Mouse (Mus musculus): ENCODE data around the gene Crmp1. TPM values are rescaled to one million over a fixed set of nuclear protein-coding genes. Genes with fewer than 3 reads are reported as not detected.

Gene Crmp1
- polyA plus RNA-seq, 1 experiment from 2014 or later, result 407 TPM

DNA sequence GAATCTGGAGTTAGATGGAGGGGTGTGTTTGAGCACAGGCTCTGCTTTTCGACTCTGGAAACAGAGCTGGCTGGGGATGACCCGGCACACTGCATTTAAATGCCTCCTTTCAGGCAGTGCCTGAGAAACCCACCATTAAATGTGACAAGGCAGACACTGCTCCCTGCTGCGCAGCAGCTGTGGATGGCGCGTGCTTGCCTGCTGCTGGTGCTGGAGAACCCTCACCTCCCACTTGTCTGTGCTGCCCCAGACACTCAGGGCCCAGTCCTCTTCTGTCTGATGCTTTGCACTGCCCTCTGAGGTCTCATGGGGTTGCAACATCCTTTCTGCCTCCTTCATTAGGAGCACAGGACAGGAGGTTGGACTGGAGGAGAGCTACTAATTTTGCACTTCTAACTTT, 20.0 kb downstream of the Crmp1 start:
- Histone ChIP-seq H3K27ac (no peak overlapping the region), H3K4me1 (replicated peaks) (peaks cover 16% of the 10 kb centered on the region), H3K9me3 (no peaks in the 10 kb centered on the region), H3K27me3 (ENCODE audit: insufficient read depth, poor library complexity, severe bottlenecking) (no peaks in the 10 kb centered on the region), H3K36me3 (peaks cover 18% of the 10 kb centered on the region), H3K4me3 (no peak overlapping the region)
- peak; percentile 13 for DNase-seq (ENCODE audit: low spot score)
- 72% methylated on average over 5 of the region's 5 CpGs for WGBS

DNA sequence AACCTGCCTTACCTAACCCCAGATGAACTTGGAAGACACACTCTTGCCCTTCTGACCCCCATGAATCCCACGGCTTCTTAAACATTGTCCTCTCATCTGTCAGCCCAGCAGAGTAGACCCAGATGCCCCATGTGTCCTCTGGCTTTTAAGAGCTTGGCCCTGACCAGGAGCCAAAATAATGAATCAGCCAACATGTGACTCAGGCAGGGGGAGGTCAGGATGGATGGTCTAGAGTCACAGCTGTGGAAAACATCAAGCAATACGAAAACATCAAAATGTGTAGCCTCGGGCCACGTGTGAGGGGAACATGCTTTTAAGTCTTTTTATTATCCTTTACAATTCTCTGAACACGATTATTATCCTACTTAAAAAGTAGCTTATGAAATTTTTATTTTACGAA, 22.1 kb downstream of the Crmp1 start:
- Histone ChIP-seq H3K4me3 (no peak overlapping the region), H3K36me3 (peaks cover 37% of the 10 kb centered on the region), H3K9me3 (no peaks in the 10 kb centered on the region), H3K27me3 (ENCODE audit: insufficient read depth, poor library complexity, severe bottlenecking) (no peaks in the 10 kb centered on the region), H3K4me1 (replicated peaks) (0 out of 2 replicates have a peak, but pooled peaks cover 7% of the 10 kb centered on the region), H3K27ac (no peak overlapping the region)
- no peak for DNase-seq (ENCODE audit: low spot score)
- 78% methylated on average over 6 of the region's 6 CpGs for WGBS

DNA sequence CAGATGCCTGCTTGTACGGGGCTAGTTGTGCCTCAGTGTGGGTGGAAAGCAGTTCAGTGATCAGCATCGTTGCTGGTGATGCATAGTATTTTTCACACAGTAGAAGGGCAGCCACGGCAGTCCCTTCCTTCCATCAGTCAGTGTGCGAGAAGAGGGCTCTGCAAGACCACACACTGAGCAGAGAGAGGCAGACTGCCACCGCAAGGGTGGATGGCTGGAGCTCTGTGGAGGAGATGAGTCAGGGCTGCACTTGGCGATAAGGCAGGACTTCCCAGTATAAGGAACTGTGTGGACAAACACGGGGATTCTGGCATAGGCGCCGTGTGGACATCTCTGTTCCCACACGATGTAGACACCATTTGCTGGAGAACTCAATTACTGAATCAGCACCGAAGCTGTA, 39.3 kb downstream of the Crmp1 start:
- H3K4me1 ChIP-seq (replicated peaks), result no peaks in the 10 kb centered on the region
- no peak overlapping the region for H3K27ac ChIP-seq
- H3K27me3 ChIP-seq (ENCODE audit: insufficient read depth, poor library complexity, severe bottlenecking), result no peaks in the 10 kb centered on the region
- peaks cover 94% of the 10 kb centered on the region for H3K36me3 ChIP-seq
- no peak overlapping the region for H3K4me3 ChIP-seq
- H3K9me3 ChIP-seq, result no peaks in the 10 kb centered on the region
- 91% methylated on average over 11 of the region's 11 CpGs for WGBS
- no peak for DNase-seq (ENCODE audit: low spot score)

DNA sequence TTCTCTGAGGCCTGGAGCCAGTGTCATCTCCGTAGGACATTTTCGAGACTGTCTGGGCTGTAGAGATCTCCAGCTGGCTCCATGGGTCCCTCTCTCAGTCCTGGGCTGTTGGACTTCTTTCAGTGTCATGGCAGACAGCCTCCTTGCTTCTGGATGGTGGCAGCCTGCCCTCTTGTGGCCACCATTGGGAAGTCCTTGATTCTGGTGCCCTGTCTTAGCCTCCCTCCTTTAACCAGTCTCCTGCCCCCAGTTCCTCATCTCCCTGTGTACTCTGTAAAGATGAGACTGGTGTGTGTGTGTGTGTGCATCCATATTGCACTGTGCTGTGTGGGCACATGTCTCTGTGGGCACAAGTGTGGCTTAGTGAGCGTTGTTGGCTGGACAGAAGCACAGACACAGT, 46.6 kb downstream of the Crmp1 start:
- Histone ChIP-seq H3K27me3 (ENCODE audit: insufficient read depth, poor library complexity, severe bottlenecking) (no peaks in the 10 kb centered on the region), H3K36me3 (peaks cover 90% of the 10 kb centered on the region), H3K4me3 (no peak overlapping the region), H3K4me1 (replicated peaks) (no peaks in the 10 kb centered on the region), H3K9me3 (no peaks in the 10 kb centered on the region), H3K27ac (no peak overlapping the region)
- 79% methylated on average over 3 of the region's 3 CpGs for WGBS
- DNase-seq (ENCODE audit: low spot score), result peak; percentile 53

DNA sequence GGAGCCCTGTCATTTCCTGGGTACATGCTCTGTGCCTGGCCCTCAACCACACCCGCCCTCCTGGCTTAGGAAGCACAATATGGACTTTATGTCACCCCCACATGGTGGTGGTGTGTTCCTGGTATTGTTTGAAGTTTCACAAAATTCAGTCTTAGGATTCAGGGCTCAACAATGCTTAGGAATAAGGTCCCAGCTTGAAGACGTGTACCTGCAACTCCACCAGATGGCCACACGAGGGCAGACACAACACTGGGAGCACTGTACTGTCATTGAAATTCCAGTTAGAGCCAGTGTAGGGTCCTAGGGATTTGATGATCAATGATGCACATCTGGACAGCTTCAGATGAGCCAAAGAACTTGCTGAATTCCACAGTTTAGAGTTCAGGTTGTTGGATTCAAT, 47.5 kb downstream of the Crmp1 start:
- peak; percentile 44 for DNase-seq (ENCODE audit: low spot score)
- Histone ChIP-seq H3K27ac (no peak overlapping the region), H3K36me3 (peaks cover 81% of the 10 kb centered on the region), H3K4me1 (replicated peaks) (no peaks in the 10 kb centered on the region), H3K4me3 (no peak overlapping the region), H3K9me3 (no peaks in the 10 kb centered on the region), H3K27me3 (ENCODE audit: insufficient read depth, poor library complexity, severe bottlenecking) (no peaks in the 10 kb centered on the region)
- 17% methylated on average over 3 of the region's 3 CpGs for WGBS

DNA sequence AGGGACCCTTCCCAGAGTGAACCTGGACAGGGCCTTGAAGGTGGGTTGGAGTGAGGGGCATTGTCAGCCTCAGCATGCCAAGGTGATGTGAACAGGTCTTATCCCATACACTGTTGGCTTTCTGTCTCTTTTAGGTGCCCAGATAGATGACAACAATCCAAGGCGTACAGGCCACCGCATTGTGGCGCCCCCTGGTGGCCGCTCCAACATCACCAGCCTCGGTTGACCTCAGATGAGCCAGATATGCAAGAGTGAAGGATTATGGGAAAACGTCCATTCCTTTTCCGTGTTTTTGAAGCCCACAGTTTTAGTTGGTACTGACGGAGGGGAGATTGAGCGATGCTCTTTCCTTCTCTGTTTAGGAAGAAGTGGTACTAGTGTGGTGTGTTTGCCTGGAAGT, 49.2 kb downstream of the Crmp1 start:
- H3K36me3 ChIP-seq, result peaks cover 66% of the 10 kb centered on the region
- DNase-seq (ENCODE audit: low spot score), result peak; percentile 26
- H3K9me3 ChIP-seq, result no peaks in the 10 kb centered on the region
- whole genome bisulfite sequencing, result 73% methylated on average over 9 of the region's 9 CpGs
- no peaks in the 10 kb centered on the region for H3K27me3 ChIP-seq (ENCODE audit: insufficient read depth, poor library complexity, severe bottlenecking)
- H3K27ac ChIP-seq, result no peak overlapping the region
- H3K4me1 ChIP-seq (replicated peaks), result no peaks in the 10 kb centered on the region
- no peak overlapping the region for H3K4me3 ChIP-seq

DNA sequence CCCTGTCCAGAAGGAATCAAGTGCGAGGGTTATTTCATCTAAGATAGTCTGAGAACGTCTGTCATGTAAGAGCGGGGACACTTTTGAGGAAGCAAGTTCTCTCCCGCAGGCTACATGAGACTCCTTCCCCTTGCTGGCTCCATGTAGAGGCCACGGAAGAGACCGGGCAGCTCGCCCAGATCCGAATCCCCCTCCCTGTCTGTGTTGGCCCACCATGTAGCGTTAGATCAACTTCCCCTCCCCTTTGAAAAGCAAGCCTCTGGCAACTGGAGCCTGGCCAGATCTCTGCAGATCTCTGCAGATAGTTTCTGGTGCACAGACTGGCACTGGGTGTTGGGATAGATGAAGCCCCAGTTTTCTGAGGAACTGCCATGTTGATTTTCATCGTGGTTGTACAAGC, 55.0 kb downstream of the Crmp1 start:
- H3K4me3 ChIP-seq, result no peak overlapping the region
- H3K36me3 ChIP-seq, result peaks cover 34% of the 10 kb centered on the region
- H3K27ac ChIP-seq, result no peak overlapping the region
- no peak for DNase-seq (ENCODE audit: low spot score)
- no peaks in the 10 kb centered on the region for H3K27me3 ChIP-seq (ENCODE audit: insufficient read depth, poor library complexity, severe bottlenecking)
- 85% methylated on average over 10 of the region's 10 CpGs for whole genome bisulfite sequencing
- H3K4me1 ChIP-seq (replicated peaks), result no peaks in the 10 kb centered on the region
- no peaks in the 10 kb centered on the region for H3K9me3 ChIP-seq

DNA sequence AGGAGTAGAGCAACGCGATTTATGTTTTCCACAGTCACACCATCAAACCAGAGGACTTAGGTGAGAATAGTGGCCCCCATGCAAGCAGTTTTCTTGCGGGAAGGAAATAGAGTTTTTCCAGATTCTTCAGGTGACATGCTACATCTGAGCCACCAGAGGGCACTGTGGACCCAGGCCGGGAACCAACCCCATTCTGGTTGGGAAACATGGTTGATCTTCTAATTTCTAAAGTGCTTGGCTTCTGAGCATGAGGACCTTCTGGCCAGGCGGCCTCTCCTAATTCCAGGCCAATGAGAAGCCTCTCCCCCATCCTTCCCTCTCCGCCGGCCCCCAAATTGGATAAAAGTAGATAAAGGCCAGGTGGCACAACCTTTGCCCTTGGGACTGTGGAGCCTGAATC, 56.6 kb downstream of the Crmp1 start:
- Histone ChIP-seq H3K9me3 (no peaks in the 10 kb centered on the region), H3K27ac (no peak overlapping the region), H3K4me1 (replicated peaks) (no peaks in the 10 kb centered on the region), H3K4me3 (no peak overlapping the region), H3K36me3 (peaks cover 30% of the 10 kb centered on the region), H3K27me3 (ENCODE audit: insufficient read depth, poor library complexity, severe bottlenecking) (no peaks in the 10 kb centered on the region)
- 31% methylated on average over 7 of the region's 7 CpGs for WGBS
- peak; percentile 47 for DNase-seq (ENCODE audit: low spot score)

DNA sequence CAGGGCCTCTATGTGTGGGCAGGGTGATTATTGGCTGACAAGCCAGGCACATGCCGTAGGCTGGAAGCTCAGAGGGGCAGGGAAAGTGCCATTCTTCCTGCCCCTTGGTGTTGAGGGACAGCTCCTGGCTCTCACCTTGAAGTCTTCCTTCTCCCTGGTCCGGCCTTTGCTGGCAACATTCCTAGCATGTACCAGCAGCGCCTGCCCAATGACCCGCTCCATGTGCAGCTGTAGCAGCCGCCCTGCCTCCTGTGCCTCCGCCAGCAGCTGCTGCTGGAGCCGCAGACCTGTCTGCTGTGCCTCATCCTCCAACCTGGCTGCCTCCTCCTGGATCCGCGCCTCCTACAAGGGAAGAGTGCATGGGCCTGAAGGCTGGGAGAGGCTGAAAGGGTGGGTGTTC, 68.3 kb downstream of the Crmp1 start:
- Histone ChIP-seq H3K27me3 (ENCODE audit: insufficient read depth, poor library complexity, severe bottlenecking) (no peaks in the 10 kb centered on the region), H3K4me1 (replicated peaks) (no peaks in the 10 kb centered on the region), H3K36me3 (peaks cover 89% of the 10 kb centered on the region), H3K9me3 (peaks cover 4% of the 10 kb centered on the region; the same call in 1 of the 2 replicates), H3K4me3 (no peak overlapping the region), H3K27ac (no peak overlapping the region)
- 91% methylated on average over 9 of the region's 9 CpGs for WGBS
- DNase-seq (ENCODE audit: low spot score), result no peak

DNA sequence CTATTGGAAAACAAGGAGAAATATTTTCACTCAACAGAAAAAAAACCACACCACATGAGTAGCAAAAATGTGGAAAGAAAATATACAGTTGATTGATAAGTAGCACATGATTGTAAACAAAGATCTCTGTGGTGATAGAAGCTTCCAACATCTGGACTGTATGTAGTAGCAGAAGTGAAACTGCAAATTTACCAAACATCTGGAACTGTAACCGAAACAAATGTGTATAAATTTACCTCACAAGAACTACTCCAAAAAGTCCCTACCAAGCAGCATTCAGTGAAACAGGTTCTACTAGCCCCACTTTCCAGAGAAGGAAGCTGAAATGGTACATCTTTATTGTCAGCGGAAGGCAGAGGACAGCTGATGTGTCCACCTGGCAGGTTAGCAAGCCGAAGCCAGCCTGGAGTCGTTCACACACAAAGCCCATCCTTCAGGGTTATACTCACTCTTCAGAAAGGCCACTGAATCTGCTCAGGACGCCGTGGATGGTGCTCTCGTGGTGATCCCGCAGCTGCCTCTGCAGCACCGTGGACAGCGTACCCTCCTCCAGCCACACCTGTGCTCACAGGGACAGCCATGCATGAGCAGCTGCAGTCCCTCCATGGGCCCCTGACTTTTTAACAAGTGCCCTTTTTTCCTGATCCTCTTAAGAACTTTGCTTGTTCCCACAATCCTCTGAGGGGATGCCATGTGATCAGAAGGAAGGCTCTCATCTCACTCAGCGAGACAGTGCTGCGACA, 71.4 kb downstream of the Crmp1 start:
- Histone ChIP-seq H3K9me3 (peaks cover 16% of the 10 kb centered on the region), H3K4me3 (no peak overlapping the region), H3K27ac (no peak overlapping the region), H3K36me3 (peaks cover 95% of the 10 kb centered on the region), H3K4me1 (replicated peaks) (no peaks in the 10 kb centered on the region), H3K27me3 (ENCODE audit: insufficient read depth, poor library complexity, severe bottlenecking) (no peaks in the 10 kb centered on the region)
- WGBS, result 88% methylated on average over 12 of the region's 12 CpGs
- no peak for DNase-seq (ENCODE audit: low spot score)

DNA sequence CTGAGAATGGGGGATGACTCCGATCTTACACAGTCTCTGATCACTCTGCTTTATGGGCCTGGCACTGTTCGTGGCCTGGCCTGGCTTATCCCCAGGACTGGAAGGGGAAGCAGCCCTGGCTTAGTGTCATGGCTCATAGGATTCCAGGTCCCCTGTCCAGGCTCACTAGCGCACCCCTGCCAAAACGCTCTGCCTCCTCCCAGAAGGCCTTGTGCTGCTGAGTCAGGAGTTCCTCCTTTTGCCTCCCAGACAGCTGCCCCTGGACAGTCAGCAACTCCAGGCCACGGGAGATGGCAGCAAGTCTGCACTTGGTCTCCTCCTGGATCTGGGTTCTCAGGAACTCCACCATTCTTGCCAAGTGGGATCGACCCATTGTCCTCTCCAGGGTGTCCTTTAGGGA, 77.0 kb downstream of the Crmp1 start:
- H3K9me3 ChIP-seq, result peaks cover 16% of the 10 kb centered on the region
- H3K36me3 ChIP-seq, result peaks cover 100% of the 10 kb centered on the region
- no peaks in the 10 kb centered on the region for H3K4me1 ChIP-seq (replicated peaks)
- WGBS, result 85% methylated on average over 6 of the region's 6 CpGs
- H3K4me3 ChIP-seq, result no peak overlapping the region
- no peak for DNase-seq (ENCODE audit: low spot score)
- H3K27me3 ChIP-seq (ENCODE audit: insufficient read depth, poor library complexity, severe bottlenecking), result no peaks in the 10 kb centered on the region
- no peak overlapping the region for H3K27ac ChIP-seq

DNA sequence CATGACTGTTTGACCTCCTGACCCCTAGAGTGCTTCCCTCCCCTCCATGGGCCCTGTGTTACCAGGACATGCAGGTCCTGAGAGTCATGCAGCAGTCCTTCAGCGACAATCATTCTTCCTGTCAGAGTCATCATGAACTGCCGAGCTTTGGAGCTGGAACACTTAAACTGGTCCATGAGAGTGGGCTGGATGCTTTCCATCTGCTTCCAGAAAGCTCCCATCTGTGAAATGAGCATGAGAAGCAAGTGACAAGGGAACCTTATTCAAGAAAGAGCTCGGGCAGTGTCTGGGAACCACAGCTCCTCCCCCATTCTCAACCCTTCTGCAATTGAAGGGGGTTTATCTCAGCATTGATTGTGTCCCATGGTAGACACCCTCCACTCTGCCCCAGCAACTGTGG, 78.4 kb downstream of the Crmp1 start:
- no peaks in the 10 kb centered on the region for H3K4me1 ChIP-seq (replicated peaks)
- peaks cover 10% of the 10 kb centered on the region for H3K9me3 ChIP-seq
- peaks cover 100% of the 10 kb centered on the region for H3K36me3 ChIP-seq
- WGBS, result 77% methylated on average over 3 of the region's 3 CpGs
- no peak overlapping the region for H3K4me3 ChIP-seq
- no peak overlapping the region for H3K27ac ChIP-seq
- H3K27me3 ChIP-seq (ENCODE audit: insufficient read depth, poor library complexity, severe bottlenecking), result no peaks in the 10 kb centered on the region
- no peak for DNase-seq (ENCODE audit: low spot score)

DNA sequence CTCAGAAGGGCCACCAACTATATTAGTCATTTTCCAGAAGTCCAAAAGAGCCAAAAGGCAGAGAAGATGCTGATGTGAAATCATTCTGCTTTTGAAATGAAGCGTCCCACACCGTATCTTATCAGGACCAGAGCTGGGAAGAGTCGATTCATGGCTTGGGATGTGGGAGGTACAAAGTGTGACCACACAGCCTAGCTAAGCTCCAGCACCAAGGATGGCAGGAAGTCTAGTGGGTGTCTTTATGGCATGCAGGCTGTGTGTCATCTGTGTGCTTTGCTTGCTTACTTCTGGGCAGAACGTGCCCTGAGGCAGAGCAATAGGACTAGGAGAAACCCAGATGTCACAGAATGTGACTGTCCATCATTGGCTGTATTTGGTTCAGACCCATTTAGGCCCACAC, 79.0 kb downstream of the Crmp1 start:
- DNase-seq (ENCODE audit: low spot score), result no peak
- 94% methylated on average over 4 of the region's 4 CpGs for WGBS
- Histone ChIP-seq H3K36me3 (peaks cover 100% of the 10 kb centered on the region), H3K9me3 (peaks cover 5% of the 10 kb centered on the region), H3K4me1 (replicated peaks) (no peaks in the 10 kb centered on the region), H3K4me3 (no peak overlapping the region), H3K27ac (no peak overlapping the region), H3K27me3 (ENCODE audit: insufficient read depth, poor library complexity, severe bottlenecking) (no peaks in the 10 kb centered on the region)

DNA sequence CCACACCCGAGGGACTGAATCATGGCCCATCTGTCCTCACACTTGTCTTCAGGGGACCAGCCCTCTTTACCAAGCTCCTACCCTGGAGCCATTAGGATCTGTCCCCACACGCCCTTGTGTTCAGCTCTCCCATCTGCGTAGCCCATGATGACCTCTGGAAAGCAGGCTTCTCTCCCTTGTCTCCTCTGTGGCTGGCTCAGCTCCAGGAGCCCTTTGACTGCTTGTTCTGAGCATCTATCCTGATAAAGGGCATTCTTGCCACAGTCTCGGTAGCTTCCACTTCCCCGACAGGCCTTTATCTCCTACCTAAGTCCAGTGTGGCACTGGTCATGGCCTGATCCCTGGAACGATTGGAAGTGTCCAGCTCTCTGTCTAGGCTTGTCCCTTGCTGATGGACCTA, 84.9 kb downstream of the Crmp1 start:
- H3K4me3 ChIP-seq, result no peak overlapping the region
- peaks cover 90% of the 10 kb centered on the region for H3K36me3 ChIP-seq

More for the DNA sequence above, 84.9 kb downstream of the Crmp1 start:
- H3K27me3 ChIP-seq (ENCODE audit: insufficient read depth, poor library complexity, severe bottlenecking), result no peaks in the 10 kb centered on the region
- H3K4me1 ChIP-seq (replicated peaks), result no peaks in the 10 kb centered on the region
- H3K9me3 ChIP-seq, result no peaks in the 10 kb centered on the region
- no peak for DNase-seq (ENCODE audit: low spot score)
- no peak overlapping the region for H3K27ac ChIP-seq
- 93% methylated on average over 6 of the region's 6 CpGs for WGBS

Data from hindbrain, embryonic 10.5 days (tissue).